Mouse (Mus musculus): Measurements from ENCODE around the gene Ndufaf7. TPM values are rescaled to one million over a fixed set of nuclear protein-coding genes. Genes with fewer than 3 reads are reported as not detected.

Ndufaf7 gene
- total and polyA plus RNA-seq, 3 experiments, result 4.0 to 49.4 (median 40.0) TPM

GRCm38 (mm10) chr17:78966092-78966883 lies 29.4 kb downstream of the Ndufaf7 start:
- ATAC-seq (ENCODE audit: extremely low read depth, insufficient number of reproducible peaks, low FRiP score, poor library complexity, severe bottlenecking), result no peak
- Histone ChIP-seq H3K36me3 (replicated peaks) (no peaks in the 10 kb centered on the region), H3K27me3 (ENCODE audit: insufficient read depth, low read length) (peaks cover 4% of the 10 kb centered on the region; the same call in 1 of the 2 replicates), H3K9me3 (replicated peaks) (no peaks in the 10 kb centered on the region), H3K4me1 (ENCODE audit: insufficient read depth, low read depth, low read length) (no peaks in the 10 kb centered on the region), H3K4me3 (ENCODE audit: low read depth, low read length) (no peak overlapping the region)
- no peak for DNase-seq (ENCODE audit: low spot score)
- TF ChIP-seq POLR2AphosphoS5 (IDR thresholded peaks at IDR 0.05; ENCODE audit: insufficient replicate concordance, low read depth, low read length), result no peak
- no peak for TF ChIP-seq GATA1 (IDR thresholded peaks at IDR 0.05; ENCODE audit: borderline replicate concordance, low read length)
- no peak for TF ChIP-seq TAL1 (conservative IDR thresholded peaks at IDR 0.05; ENCODE audit: low read depth, low read length)
- TF ChIP-seq CTCF (IDR thresholded peaks at IDR 0.05; ENCODE audit: low read depth, low read length), result no peak
- TF ChIP-seq GATA2 (IDR thresholded peaks at IDR 0.05; ENCODE audit: borderline replicate concordance, low read depth, low read length), result no peak

- Histone ChIP-seq H3K4me3 (ENCODE audit: low read depth, low read length) (no peak overlapping the region), H3K9me3 (replicated peaks) (no peaks in the 10 kb centered on the region), H3K36me3 (replicated peaks) (no peaks in the 10 kb centered on the region), H3K27me3 (ENCODE audit: insufficient read depth, low read length) (peaks cover 4% of the 10 kb centered on the region; the same call in 1 of the 2 replicates), H3K4me1 (ENCODE audit: insufficient read depth, low read depth, low read length) (no peaks in the 10 kb centered on the region)
- no peak for TF ChIP-seq TAL1 (conservative IDR thresholded peaks at IDR 0.05; ENCODE audit: low read depth, low read length)
- DNase-seq (ENCODE audit: low spot score) (no peak), ATAC-seq (ENCODE audit: extremely low read depth, insufficient number of reproducible peaks, low FRiP score, poor library complexity, severe bottlenecking) (no peak)
Observed at GRCm38 (mm10) chr17:78968500-78968899, 31.6 kb downstream of the Ndufaf7 start.

GRCm38 (mm10) chr17:78983166-78983565 lies 46.2 kb downstream of the Ndufaf7 start:
- ATAC-seq (ENCODE audit: extremely low read depth, insufficient number of reproducible peaks, low FRiP score, poor library complexity, severe bottlenecking), result no peak
- no peak for TF ChIP-seq GATA1 (IDR thresholded peaks at IDR 0.05; ENCODE audit: borderline replicate concordance, low read length)
- TF ChIP-seq POLR2AphosphoS5 (IDR thresholded peaks at IDR 0.05; ENCODE audit: insufficient replicate concordance, low read depth, low read length), result no peak
- TF ChIP-seq TAL1 (conservative IDR thresholded peaks at IDR 0.05; ENCODE audit: low read depth, low read length), result no peak
- no peak for TF ChIP-seq CTCF (IDR thresholded peaks at IDR 0.05; ENCODE audit: low read depth, low read length)
- TF ChIP-seq GATA2 (IDR thresholded peaks at IDR 0.05; ENCODE audit: borderline replicate concordance, low read depth, low read length), result no peak
- DNase-seq (ENCODE audit: low spot score), result no peak
- Histone ChIP-seq H3K4me3 (ENCODE audit: low read depth, low read length) (no peak overlapping the region), H3K36me3 (replicated peaks) (no peaks in the 10 kb centered on the region), H3K27me3 (ENCODE audit: insufficient read depth, low read length) (no peaks in the 10 kb centered on the region), H3K4me1 (ENCODE audit: insufficient read depth, low read depth, low read length) (no peaks in the 10 kb centered on the region), H3K9me3 (replicated peaks) (no peaks in the 10 kb centered on the region)

GRCm38 (mm10) chr17:78983736-78984135 lies 46.8 kb downstream of the Ndufaf7 start:
- DNase-seq (ENCODE audit: low spot score), result no peak
- Histone ChIP-seq H3K36me3 (replicated peaks) (no peaks in the 10 kb centered on the region), H3K9me3 (replicated peaks) (no peaks in the 10 kb centered on the region), H3K4me1 (ENCODE audit: insufficient read depth, low read depth, low read length) (no peaks in the 10 kb centered on the region), H3K4me3 (ENCODE audit: low read depth, low read length) (no peak overlapping the region), H3K27me3 (ENCODE audit: insufficient read depth, low read length) (no peaks in the 10 kb centered on the region)
- no peak for ATAC-seq (ENCODE audit: extremely low read depth, insufficient number of reproducible peaks, low FRiP score, poor library complexity, severe bottlenecking)
- no peak for TF ChIP-seq POLR2AphosphoS5 (IDR thresholded peaks at IDR 0.05; ENCODE audit: insufficient replicate concordance, low read depth, low read length)
- TF ChIP-seq GATA2 (IDR thresholded peaks at IDR 0.05; ENCODE audit: borderline replicate concordance, low read depth, low read length), result no peak
- TF ChIP-seq GATA1 (IDR thresholded peaks at IDR 0.05; ENCODE audit: borderline replicate concordance, low read length), result no peak
- no peak for TF ChIP-seq TAL1 (conservative IDR thresholded peaks at IDR 0.05; ENCODE audit: low read depth, low read length)

GRCm38 (mm10) chr17:78989015-78989414 lies 52.1 kb downstream of the Ndufaf7 start:
- Histone ChIP-seq H3K27me3 (ENCODE audit: insufficient read depth, low read length) (no peaks in the 10 kb centered on the region), H3K36me3 (replicated peaks) (no peaks in the 10 kb centered on the region), H3K9me3 (replicated peaks) (no peaks in the 10 kb centered on the region), H3K4me1 (ENCODE audit: insufficient read depth, low read depth, low read length) (no peaks in the 10 kb centered on the region), H3K4me3 (ENCODE audit: low read depth, low read length) (no peak overlapping the region)
- no peak for TF ChIP-seq TAL1 (conservative IDR thresholded peaks at IDR 0.05; ENCODE audit: low read depth, low read length)
- no peak for TF ChIP-seq GATA2 (IDR thresholded peaks at IDR 0.05; ENCODE audit: borderline replicate concordance, low read depth, low read length)
- no peak for TF ChIP-seq GATA1 (IDR thresholded peaks at IDR 0.05; ENCODE audit: borderline replicate concordance, low read length)
- TF ChIP-seq CTCF (IDR thresholded peaks at IDR 0.05; ENCODE audit: low read depth, low read length), result no peak
- TF ChIP-seq POLR2AphosphoS5 (IDR thresholded peaks at IDR 0.05; ENCODE audit: insufficient replicate concordance, low read depth, low read length), result no peak
- DNase-seq (ENCODE audit: low spot score) (no peak), ATAC-seq (ENCODE audit: extremely low read depth, insufficient number of reproducible peaks, low FRiP score, poor library complexity, severe bottlenecking) (no peak)

GRCm38 (mm10) chr17:78991549-78991948 lies 54.6 kb downstream of the Ndufaf7 start:
- no peak for TF ChIP-seq CTCF (IDR thresholded peaks at IDR 0.05; ENCODE audit: low read depth, low read length)
- TF ChIP-seq TAL1 (conservative IDR thresholded peaks at IDR 0.05; ENCODE audit: low read depth, low read length), result no peak
- no peaks in the 10 kb centered on the region for H3K9me3 ChIP-seq (replicated peaks)
- ATAC-seq (ENCODE audit: extremely low read depth, insufficient number of reproducible peaks, low FRiP score, poor library complexity, severe bottlenecking) (no peak), DNase-seq (ENCODE audit: low spot score) (no peak)
- no peaks in the 10 kb centered on the region for H3K36me3 ChIP-seq (replicated peaks)
- H3K4me3 ChIP-seq (ENCODE audit: low read depth, low read length), result no peak overlapping the region
- H3K27me3 ChIP-seq (ENCODE audit: insufficient read depth, low read length), result no peaks in the 10 kb centered on the region
- H3K4me1 ChIP-seq (ENCODE audit: insufficient read depth, low read depth, low read length), result no peaks in the 10 kb centered on the region

Measured in G1E (cell line).